Mouse (Mus musculus) kidney, embryonic 16.5 days (tissue): ENCODE measurements around the gene E2f6. TPM values are rescaled to one million over a fixed set of nuclear protein-coding genes. Genes with fewer than 3 reads are reported as not detected.
A peak's percentile ranks its signal among the peaks of the same experiment; 100 is the strongest.

Source experiments
- ATAC-seq: fragments of 200-750 bp; cut with Nextera tagmentation; 2 replicates; pipeline ENCODE4 v1.8.0; 2017; ENCODE audit warnings: moderate TSS enrichment; ENCODE audit not compliant: low FRiP score, low TSS enrichment
- H3K27ac ChIP-seq: fragments of 300-500 bp; sonication (generic); 2 replicates; pipeline ENCODE4 v1.5.1; 2014; ENCODE audit warnings: low read length
- H3K27me3 ChIP-seq: fragments of 300-500 bp; sonication (generic); 2 replicates; pipeline ENCODE4 v1.6.1; 2014; ENCODE audit warnings: low read length, control low read depth, mixed read lengths; ENCODE audit not compliant: insufficient read depth
- H3K36me3 ChIP-seq: fragments of 300-500 bp; sonication (generic); 2 replicates; pipeline ENCODE4 v1.6.1; 2014; ENCODE audit warnings: low read length, control low read depth, mixed read lengths; ENCODE audit not compliant: insufficient read depth
- H3K4me1 ChIP-seq: fragments of 300-500 bp; sonication (generic); 2 replicates; pipeline ENCODE4 v1.6.1; 2014; ENCODE audit warnings: low read length, control low read depth, mixed read lengths; ENCODE audit not compliant: insufficient read depth
- H3K4me2 ChIP-seq: fragments of 300-500 bp; sonication (generic); replicated peaks from 2 replicates; pipeline ENCODE4 v1.6.1; 2014; ENCODE audit warnings: low read depth, low read length
- H3K4me3 ChIP-seq: fragments of 300-500 bp; sonication (generic); 2 replicates; pipeline ENCODE4 v1.5.1; 2014; ENCODE audit warnings: mild to moderate bottlenecking, low read length
- H3K9ac ChIP-seq: fragments of 300-500 bp; sonication (generic); replicated peaks from 2 replicates; pipeline ENCODE4 v1.6.1; 2014; ENCODE audit warnings: low read length
- H3K9me3 ChIP-seq: fragments of 300-500 bp; sonication (generic); 2 replicates; pipeline ENCODE4 v1.6.1; 2016; ENCODE audit warnings: low read length, control low read depth
- WGBS: fragments of 180-500 bp; shearing (Covaris S2); extraction: QIAGEN DNeasy Blood & Tissue Kit; methylation state at CpG from one replicate; pipeline ENCODE4 v1.1.7; 2014; 5-methylcytosine and 5-hydroxymethylcytosine counted together
- polyA plus RNA-seq: library from polyadenylated mRNA; unstranded; fragments of >200 nt; fragmentation: Nextera tagmentation; extraction: Ambion mirVana; gene quantifications from 2 replicates; pipeline ENCODE4 v1.2.1, GENCODE M21; 2015

Gene E2f6
- polyA plus RNA-seq, 1 experiment from 2014 or later = 41.7 TPM

GRCm38 (mm10) chr12:16798894-16799293 lies 11.9 kb upstream of the E2f6 start:
- H3K9ac ChIP-seq = no peak overlapping the region
- no peak for ATAC-seq
- no peaks in the 10 kb centered on the region for H3K36me3 ChIP-seq
- peak overlapping the region; percentile 61; the same call in 1 of the 2 replicates for H3K4me3 ChIP-seq
- peaks cover 5% of the 10 kb centered on the region; the same call in 1 of the 2 replicates for H3K27me3 ChIP-seq
- peak overlapping the region; percentile 98 for H3K4me2 ChIP-seq
- 39% methylated on average over 3 of the region's 3 CpGs for WGBS
- no peak overlapping the region for H3K27ac ChIP-seq
- no peaks in the 10 kb centered on the region for H3K9me3 ChIP-seq
- H3K4me1 ChIP-seq = peaks cover 25% of the 10 kb centered on the region; the same call in 1 of the 2 replicates

DNA sequence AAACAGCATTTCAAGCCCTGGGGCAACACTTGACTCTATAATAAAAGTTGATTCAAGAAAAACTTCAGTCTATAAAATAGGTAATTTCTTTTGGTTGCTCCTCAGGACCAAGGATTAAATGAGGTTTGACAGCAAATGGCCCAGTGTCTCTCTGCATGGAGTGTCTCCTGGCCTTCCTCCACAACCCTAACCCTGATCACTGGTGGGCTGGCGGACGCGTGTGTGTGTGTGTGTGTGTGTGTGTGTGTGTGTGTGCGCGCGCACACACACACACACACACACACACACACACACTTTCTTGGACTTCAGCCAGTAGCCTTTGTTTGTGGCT lies 10.9 kb upstream of the E2f6 start:
- no peak for ATAC-seq
- Histone ChIP-seq H3K9me3 (no peaks in the 10 kb centered on the region), H3K4me1 (peaks cover 31% of the 10 kb centered on the region; the same call in 1 of the 2 replicates), H3K27me3 (peaks cover 5% of the 10 kb centered on the region; the same call in 1 of the 2 replicates), H3K9ac (peak overlapping the region; percentile 69; the same call in 1 of the 2 replicates), H3K4me3 (peak overlapping the region; percentile 61), H3K36me3 (no peaks in the 10 kb centered on the region), H3K4me2 (peak overlapping the region; percentile 98), H3K27ac (no peak overlapping the region)
- 30% methylated on average over 3 of the region's 6 CpGs for WGBS

DNA sequence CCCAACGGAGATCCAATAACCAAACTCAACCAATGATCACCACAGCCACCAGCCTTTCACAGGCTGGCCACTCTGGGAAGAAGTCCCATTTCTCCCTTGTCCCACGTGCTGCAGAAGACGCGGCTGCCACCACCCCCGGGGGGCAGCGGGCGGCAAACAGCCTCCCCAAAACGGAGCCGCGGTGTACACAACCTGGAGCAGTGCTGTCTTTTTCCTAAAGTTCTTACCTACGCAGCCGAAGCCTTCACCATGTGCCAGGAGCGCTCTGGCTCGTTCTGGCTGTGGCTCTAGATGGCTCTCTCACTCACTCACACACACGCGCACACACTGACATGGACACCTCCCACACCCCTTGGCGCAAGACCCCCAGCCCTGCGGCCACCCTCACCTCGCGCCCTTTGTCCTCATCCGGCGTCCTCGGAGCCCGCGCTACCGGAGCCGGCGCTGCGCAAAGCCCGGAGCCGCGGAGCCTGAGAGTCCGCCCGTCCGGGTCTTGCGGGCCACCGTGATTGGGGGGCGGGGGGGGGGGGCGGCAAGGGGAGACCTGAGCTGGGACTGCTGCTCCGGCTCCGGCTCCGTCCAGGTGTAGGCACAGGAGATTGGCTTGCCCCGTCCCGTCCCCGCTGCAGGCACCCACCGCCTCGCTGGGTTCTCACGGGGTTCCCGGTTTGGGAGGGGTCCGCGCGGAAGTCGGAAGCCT lies 10.4 kb upstream of the E2f6 start, which contains the start of gene Greb1:
Greb1 (minus strand) TSS at position 628 of the 700 bp plus-strand sequence.
- H3K27ac ChIP-seq = no peak within 1 kb of the TSS
- peak; percentile 60 for ATAC-seq
- under 1% methylated on average over 47 of the region's 53 CpGs for WGBS

DNA sequence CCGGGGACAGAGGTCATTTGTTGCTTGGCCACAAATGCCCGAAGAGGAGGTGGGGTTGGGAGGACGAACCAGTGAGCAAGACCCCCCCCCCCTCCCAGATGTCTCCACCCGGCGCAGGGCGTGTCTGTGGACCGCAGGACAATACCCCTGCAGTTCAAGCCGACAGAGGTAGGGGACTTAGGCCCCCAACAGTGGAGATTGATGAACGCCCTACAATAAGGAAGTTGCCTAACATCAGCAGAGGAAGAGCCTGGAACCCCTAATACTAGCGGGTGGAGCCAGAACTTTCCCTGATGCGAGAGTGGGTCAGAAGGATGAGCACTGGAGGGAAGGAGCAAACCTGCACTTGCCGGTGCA lies 9.8 kb upstream of the E2f6 start:
- WGBS = 0% methylated on average over 12 of the region's 12 CpGs
- Histone ChIP-seq H3K4me3 (peak overlapping the region; percentile 61), H3K4me1 (peaks cover 31% of the 10 kb centered on the region; the same call in 1 of the 2 replicates), H3K27ac (no peak overlapping the region), H3K9ac (peak overlapping the region; percentile 69), H3K4me2 (peak overlapping the region; percentile 98), H3K27me3 (peaks cover 5% of the 10 kb centered on the region; the same call in 1 of the 2 replicates), H3K36me3 (no peaks in the 10 kb centered on the region), H3K9me3 (no peaks in the 10 kb centered on the region)
- ATAC-seq = 0 out of 2 replicates have a peak, but pooled peaks have one; percentile 40

More for the DNA sequence above, 10.4 kb upstream of the E2f6 start, which contains the start of gene Greb1:
- H3K4me1 ChIP-seq = peaks cover 31% of the 10 kb centered on the region; the same call in 1 of the 2 replicates
- peak within 1 kb of the TSS; percentile 98 for H3K4me2 ChIP-seq
- no peaks in the 10 kb centered on the region for H3K36me3 ChIP-seq
- peak within 1 kb of the TSS; percentile 69 for H3K9ac ChIP-seq
- H3K27me3 ChIP-seq = peaks cover 5% of the 10 kb centered on the region; the same call in 1 of the 2 replicates
- no peaks in the 10 kb centered on the region for H3K9me3 ChIP-seq
- H3K4me3 ChIP-seq = peak within 1 kb of the TSS; percentile 61

GRCm38 (mm10) chr12:16803237-16803955 lies 7.4 kb upstream of the E2f6 start:
- Histone ChIP-seq H3K27ac (0 out of 2 replicates have a peak overlapping the region, but pooled peaks have one; percentile 12), H3K9me3 (no peaks in the 10 kb centered on the region), H3K4me2 (no peak overlapping the region), H3K4me1 (peaks cover 31% of the 10 kb centered on the region; the same call in 1 of the 2 replicates), H3K9ac (no peak overlapping the region), H3K27me3 (peaks cover 16% of the 10 kb centered on the region), H3K4me3 (no peak overlapping the region), H3K36me3 (no peaks in the 10 kb centered on the region)
- no peak for ATAC-seq
- WGBS = 30% methylated on average over 5 of the region's 5 CpGs

DNA sequence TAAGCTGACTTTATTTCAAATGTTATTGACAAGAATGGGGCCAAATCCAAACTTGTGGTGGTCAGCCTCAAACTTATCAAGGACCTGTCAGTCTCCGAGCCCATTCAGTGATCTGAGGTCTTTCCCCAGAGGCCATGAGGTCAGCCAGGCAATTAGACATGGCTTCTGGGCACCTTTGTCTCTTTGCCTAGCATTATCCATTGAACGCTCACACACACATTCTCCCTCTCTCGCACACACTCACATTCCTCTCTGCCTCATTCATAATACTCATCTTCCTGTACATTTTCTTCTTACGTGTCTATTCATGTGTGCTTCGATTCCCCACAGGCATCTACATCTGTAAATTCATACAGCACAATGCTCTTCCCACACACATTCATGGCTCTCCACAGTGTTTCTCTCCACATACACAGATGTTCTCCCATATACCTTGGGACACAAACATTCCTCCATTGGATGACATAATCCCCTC lies 6.8 kb upstream of the E2f6 start:
- ATAC-seq = no peak
- H3K9ac ChIP-seq = no peak overlapping the region
- peaks cover 30% of the 10 kb centered on the region; the same call in 1 of the 2 replicates for H3K4me1 ChIP-seq
- WGBS = 36% methylated on average over 5 of the region's 5 CpGs
- peaks cover 18% of the 10 kb centered on the region for H3K27me3 ChIP-seq
- no peaks in the 10 kb centered on the region for H3K36me3 ChIP-seq
- H3K4me3 ChIP-seq = no peak overlapping the region
- H3K4me2 ChIP-seq = no peak overlapping the region
- no peaks in the 10 kb centered on the region for H3K9me3 ChIP-seq
- no peak overlapping the region for H3K27ac ChIP-seq

DNA sequence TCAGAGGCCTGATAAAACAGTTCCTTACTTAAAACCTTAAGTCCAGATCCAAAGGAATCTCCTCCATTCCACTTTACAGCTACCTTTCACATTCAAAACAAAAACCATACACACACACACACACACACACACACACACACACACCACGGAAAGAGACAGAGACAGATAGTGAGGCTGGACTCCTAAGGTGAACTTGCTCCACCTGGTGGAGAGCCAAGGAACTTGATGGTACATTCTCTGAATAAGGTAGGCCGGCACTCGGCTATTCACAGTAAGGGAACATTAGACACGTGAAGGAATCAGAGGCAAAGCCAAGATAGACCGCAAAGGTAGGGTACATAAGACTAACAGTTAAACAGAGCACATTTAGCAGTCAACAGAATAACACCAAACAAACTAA lies 5.3 kb upstream of the E2f6 start:
- ATAC-seq = peak; percentile 21; the same call in 1 of the 2 replicates
- no peaks in the 10 kb centered on the region for H3K9me3 ChIP-seq
- H3K4me1 ChIP-seq = peaks cover 17% of the 10 kb centered on the region; the same call in 1 of the 2 replicates
- H3K27ac ChIP-seq = no peak overlapping the region
- no peak overlapping the region for H3K4me2 ChIP-seq
- H3K9ac ChIP-seq = no peak overlapping the region
- no peak overlapping the region for H3K4me3 ChIP-seq
- 3% methylated on average over 5 of the region's 5 CpGs for WGBS
- H3K27me3 ChIP-seq = peaks cover 24% of the 10 kb centered on the region
- H3K36me3 ChIP-seq = no peaks in the 10 kb centered on the region

GRCm38 (mm10) chr12:16808045-16808444 lies 2.7 kb upstream of the E2f6 start:
- Histone ChIP-seq H3K36me3 (no peaks in the 10 kb centered on the region), H3K27me3 (peaks cover 24% of the 10 kb centered on the region), H3K4me3 (no peak overlapping the region), H3K4me1 (peaks cover 28% of the 10 kb centered on the region), H3K9ac (no peak overlapping the region), H3K27ac (no peak overlapping the region), H3K4me2 (no peak overlapping the region), H3K9me3 (no peaks in the 10 kb centered on the region)
- 34% methylated on average over 3 of the region's 3 CpGs for WGBS
- ATAC-seq = no peak

DNA sequence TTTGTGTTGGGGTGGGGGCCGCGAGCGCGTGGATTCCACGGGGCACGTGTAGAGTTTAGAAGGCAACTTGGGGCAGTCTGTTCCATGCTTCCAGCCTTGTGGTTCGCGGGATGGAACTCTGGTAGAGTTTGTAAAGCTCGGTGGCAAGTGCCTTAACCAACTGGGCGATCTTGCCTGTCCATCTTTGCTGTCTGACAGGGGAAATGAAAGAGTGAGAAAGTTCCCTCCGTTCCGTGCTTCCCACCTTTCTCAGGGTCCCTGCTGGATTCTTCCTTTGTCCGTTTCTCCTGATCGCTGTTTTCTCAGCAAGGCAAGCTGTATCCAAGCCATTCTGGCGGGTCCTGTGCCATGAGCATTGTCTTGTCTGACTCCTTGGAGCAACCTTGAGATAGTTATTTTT lies 714 bp downstream of the E2f6 start:
- Histone ChIP-seq H3K27me3 (peaks cover 23% of the 10 kb centered on the region), H3K4me3 (peak overlapping the region; percentile 81), H3K9ac (peak overlapping the region; percentile 94), H3K36me3 (peaks cover 6% of the 10 kb centered on the region; the same call in 1 of the 2 replicates), H3K4me1 (peaks cover 17% of the 10 kb centered on the region), H3K4me2 (peak overlapping the region; percentile 87), H3K27ac (no peak overlapping the region), H3K9me3 (no peaks in the 10 kb centered on the region)
- peak; percentile 14; the same call in 1 of the 2 replicates for ATAC-seq
- WGBS = 3% methylated on average over 15 of the region's 15 CpGs
